Mouse (Mus musculus): ENCODE results near the gene Celf2. TPM values are rescaled to one million over a fixed set of nuclear protein-coding genes. Genes with fewer than 3 reads are reported as not detected.
"Not testable (repeated sequence)": the region's sequence is repeated elsewhere in the genome, so short reads cannot be mapped to it uniquely, and the experiment has no call there.

Celf2 gene
- polyA plus RNA-seq, 1 experiment from 2014 or later, result 52.0 TPM

GRCm38 (mm10) chr2:6586122-6586681, 923.2 kb downstream of the Celf2 start:
- Histone ChIP-seq H3K9ac (no peak overlapping the region), H3K27me3 (replicated peaks) (no peaks in the 10 kb centered on the region), H3K36me3 (no peaks in the 10 kb centered on the region), H3K4me3 (replicated peaks) (no peak overlapping the region), H3K27ac (no peak overlapping the region), H3K4me1 (replicated peaks) (no peaks in the 10 kb centered on the region), H3K4me2 (replicated peaks) (no peak overlapping the region), H3K9me3 (no peaks in the 10 kb centered on the region)
- 93% methylated on average over 10 of the region's 10 CpGs for WGBS
- no peak for ATAC-seq

GRCm38 (mm10) chr2:6585069-6585754, 924.2 kb downstream of the Celf2 start:
- no peaks in the 10 kb centered on the region for H3K36me3 ChIP-seq
- 67% methylated on average over 7 of the region's 7 CpGs for WGBS
- no peak overlapping the region for H3K9ac ChIP-seq
- no peaks in the 10 kb centered on the region for H3K4me1 ChIP-seq (replicated peaks)
- no peaks in the 10 kb centered on the region for H3K27me3 ChIP-seq (replicated peaks)
- no peak overlapping the region for H3K27ac ChIP-seq
- no peaks in the 10 kb centered on the region for H3K9me3 ChIP-seq
- no peak overlapping the region for H3K4me2 ChIP-seq (replicated peaks)
- ATAC-seq, result peak; percentile 84
- H3K4me3 ChIP-seq (replicated peaks), result no peak overlapping the region

- Histone ChIP-seq H3K27ac (no peak overlapping the region), H3K27me3 (replicated peaks) (no peaks in the 10 kb centered on the region), H3K4me3 (replicated peaks) (no peak overlapping the region), H3K4me2 (replicated peaks) (no peak overlapping the region), H3K9me3 (no peaks in the 10 kb centered on the region), H3K9ac (no peak overlapping the region), H3K4me1 (replicated peaks) (no peaks in the 10 kb centered on the region), H3K36me3 (no peaks in the 10 kb centered on the region)
- ATAC-seq, result no peak
Measured at GRCm38 (mm10) chr2:6582711-6583110, 926.7 kb downstream of the Celf2 start.

GRCm38 (mm10) chr2:6580066-6580465, 929.3 kb downstream of the Celf2 start:
- Histone ChIP-seq H3K4me3 (replicated peaks) (no peak overlapping the region), H3K27me3 (replicated peaks) (no peaks in the 10 kb centered on the region), H3K4me1 (replicated peaks) (no peaks in the 10 kb centered on the region), H3K27ac (no peak overlapping the region), H3K9ac (no peak overlapping the region), H3K36me3 (no peaks in the 10 kb centered on the region), H3K4me2 (replicated peaks) (no peak overlapping the region), H3K9me3 (no peaks in the 10 kb centered on the region)
- 62% methylated on average over 5 of the region's 5 CpGs for WGBS
- no peak for ATAC-seq

- H3K4me2 ChIP-seq (replicated peaks); H3K36me3 ChIP-seq; H3K4me1 ChIP-seq (replicated peaks); H3K9me3 ChIP-seq; H3K27me3 ChIP-seq (replicated peaks); ATAC-seq; H3K4me3 ChIP-seq (replicated peaks); H3K9ac ChIP-seq; H3K27ac ChIP-seq: not testable (repeated sequence)
- WGBS, result 93% methylated on average over 3 of the region's 3 CpGs
Measured at GRCm38 (mm10) chr2:6575316-6575715, 934.0 kb downstream of the Celf2 start.

- Histone ChIP-seq H3K27ac (no peak overlapping the region), H3K9ac (no peak overlapping the region), H3K9me3 (no peaks in the 10 kb centered on the region), H3K4me2 (replicated peaks) (no peak overlapping the region), H3K4me3 (replicated peaks) (no peak overlapping the region), H3K27me3 (replicated peaks) (no peaks in the 10 kb centered on the region), H3K4me1 (replicated peaks) (no peaks in the 10 kb centered on the region), H3K36me3 (no peaks in the 10 kb centered on the region)
- 81% methylated on average over 2 of the region's 2 CpGs for WGBS
- ATAC-seq, result no peak
Measured at GRCm38 (mm10) chr2:6573640-6574039, 935.7 kb downstream of the Celf2 start.

- ATAC-seq, result no peak
Measured at GRCm38 (mm10) chr2:6572976-6573375, 936.4 kb downstream of the Celf2 start.

GRCm38 (mm10) chr2:6569040-6569542, 940.3 kb downstream of the Celf2 start:
- no peak overlapping the region for H3K4me2 ChIP-seq (replicated peaks)
- H3K9me3 ChIP-seq, result no peaks in the 10 kb centered on the region
- H3K27me3 ChIP-seq (replicated peaks), result no peaks in the 10 kb centered on the region
- no peak overlapping the region for H3K27ac ChIP-seq
- H3K9ac ChIP-seq, result no peak overlapping the region
- no peaks in the 10 kb centered on the region for H3K36me3 ChIP-seq
- H3K4me3 ChIP-seq (replicated peaks), result no peak overlapping the region
- no peak for ATAC-seq
- no peaks in the 10 kb centered on the region for H3K4me1 ChIP-seq (replicated peaks)
- 56% methylated on average over 1 of the region's 1 CpGs for WGBS

More at GRCm38 (mm10) chr2:6572976-6573375, 936.4 kb downstream of the Celf2 start:
- no peaks in the 10 kb centered on the region for H3K27me3 ChIP-seq (replicated peaks)
- H3K4me3 ChIP-seq (replicated peaks), result no peak overlapping the region
- H3K9ac ChIP-seq, result no peak overlapping the region
- WGBS, result 74% methylated on average over 5 of the region's 5 CpGs
- H3K4me2 ChIP-seq (replicated peaks), result no peak overlapping the region
- H3K9me3 ChIP-seq, result no peaks in the 10 kb centered on the region
- no peaks in the 10 kb centered on the region for H3K36me3 ChIP-seq
- no peaks in the 10 kb centered on the region for H3K4me1 ChIP-seq (replicated peaks)
- H3K27ac ChIP-seq, result no peak overlapping the region

GRCm38 (mm10) chr2:6565175-6565574, 944.2 kb downstream of the Celf2 start:
- Histone ChIP-seq H3K4me3 (replicated peaks) (no peak overlapping the region), H3K27me3 (replicated peaks) (no peaks in the 10 kb centered on the region), H3K27ac (no peak overlapping the region), H3K4me2 (replicated peaks) (no peak overlapping the region), H3K36me3 (no peaks in the 10 kb centered on the region), H3K9me3 (no peaks in the 10 kb centered on the region), H3K9ac (no peak overlapping the region), H3K4me1 (replicated peaks) (no peaks in the 10 kb centered on the region)
- WGBS, result 89% methylated on average over 3 of the region's 3 CpGs
- no peak for ATAC-seq

- Histone ChIP-seq H3K27ac (no peak overlapping the region), H3K36me3 (no peaks in the 10 kb centered on the region), H3K9me3 (no peaks in the 10 kb centered on the region), H3K4me2 (replicated peaks) (no peak overlapping the region), H3K27me3 (replicated peaks) (no peaks in the 10 kb centered on the region), H3K9ac (no peak overlapping the region), H3K4me3 (replicated peaks) (no peak overlapping the region), H3K4me1 (replicated peaks) (no peaks in the 10 kb centered on the region)
- 97% methylated on average over 3 of the region's 3 CpGs for WGBS
- ATAC-seq, result no peak
Measured at GRCm38 (mm10) chr2:6561337-6561736, 948.0 kb downstream of the Celf2 start.

- 93% methylated on average over 3 of the region's 3 CpGs for WGBS
- Histone ChIP-seq H3K36me3 (no peaks in the 10 kb centered on the region), H3K4me2 (replicated peaks) (no peak overlapping the region), H3K4me3 (replicated peaks) (no peak overlapping the region), H3K4me1 (replicated peaks) (no peaks in the 10 kb centered on the region), H3K9me3 (no peaks in the 10 kb centered on the region), H3K27me3 (replicated peaks) (no peaks in the 10 kb centered on the region), H3K27ac (no peak overlapping the region), H3K9ac (no peak overlapping the region)
- no peak for ATAC-seq
Measured at GRCm38 (mm10) chr2:6560802-6561201, 948.6 kb downstream of the Celf2 start.

GRCm38 (mm10) chr2:6559581-6559980, 949.8 kb downstream of the Celf2 start:
- Histone ChIP-seq H3K27ac (no peak overlapping the region), H3K4me1 (replicated peaks) (no peaks in the 10 kb centered on the region), H3K27me3 (replicated peaks) (no peaks in the 10 kb centered on the region), H3K9me3 (no peaks in the 10 kb centered on the region), H3K9ac (no peak overlapping the region), H3K4me3 (replicated peaks) (no peak overlapping the region), H3K4me2 (replicated peaks) (no peak overlapping the region), H3K36me3 (no peaks in the 10 kb centered on the region)
- 92% methylated on average over 2 of the region's 2 CpGs for WGBS
- ATAC-seq, result no peak

Data from intestine, embryonic 15.5 days (tissue).